Mouse (Mus musculus) adrenal gland, adult 18-20 months (tissue): ENCODE results near the gene Gm8050. TPM values are rescaled to one million over a fixed set of nuclear protein-coding genes. Genes with fewer than 3 reads are reported as not detected.
"Not testable (repeated sequence)": the region's sequence is repeated elsewhere in the genome, so short reads cannot be mapped to it uniquely, and the experiment has no call there.

Experiments used
- DNase-seq, 2 experiments: peaks; one replicate each; pipeline ENCODE4 v3.0.0; 2021 to 2022; ENCODE audit warnings: low spot score in 2 of 2
- long read RNA-seq, 2 experiments: library from polyadenylated mRNA; stranded (forward); transcript quantifications; one replicate each; pipeline ENCODE4 v2.0.0; 2021
- total RNA-seq, 2 experiments: library from RNA; stranded (reverse); gene quantifications; 1 replicate in 1 of 2; 2 replicates in 1 of 2; pipeline ENCODE4 v1.2.3; 2021

The Gm8050 gene
- not detected for total RNA-seq
- long read RNA-seq, experiment 1, result 0 reads
- long read RNA-seq, experiment 2, result 0 reads

GRCm38 (mm10) chr14:6720151-6720550 lies at the start of gene Gm8050:
Gene Gm8050 (minus strand): TSS chr14:6720251.
- not testable (repeated sequence) for DNase-seq

GRCm38 (mm10) chr14:6757231-6757536 lies 37.1 kb upstream of the Gm8050 start:
- DNase-seq, result not testable (repeated sequence)

DNA sequence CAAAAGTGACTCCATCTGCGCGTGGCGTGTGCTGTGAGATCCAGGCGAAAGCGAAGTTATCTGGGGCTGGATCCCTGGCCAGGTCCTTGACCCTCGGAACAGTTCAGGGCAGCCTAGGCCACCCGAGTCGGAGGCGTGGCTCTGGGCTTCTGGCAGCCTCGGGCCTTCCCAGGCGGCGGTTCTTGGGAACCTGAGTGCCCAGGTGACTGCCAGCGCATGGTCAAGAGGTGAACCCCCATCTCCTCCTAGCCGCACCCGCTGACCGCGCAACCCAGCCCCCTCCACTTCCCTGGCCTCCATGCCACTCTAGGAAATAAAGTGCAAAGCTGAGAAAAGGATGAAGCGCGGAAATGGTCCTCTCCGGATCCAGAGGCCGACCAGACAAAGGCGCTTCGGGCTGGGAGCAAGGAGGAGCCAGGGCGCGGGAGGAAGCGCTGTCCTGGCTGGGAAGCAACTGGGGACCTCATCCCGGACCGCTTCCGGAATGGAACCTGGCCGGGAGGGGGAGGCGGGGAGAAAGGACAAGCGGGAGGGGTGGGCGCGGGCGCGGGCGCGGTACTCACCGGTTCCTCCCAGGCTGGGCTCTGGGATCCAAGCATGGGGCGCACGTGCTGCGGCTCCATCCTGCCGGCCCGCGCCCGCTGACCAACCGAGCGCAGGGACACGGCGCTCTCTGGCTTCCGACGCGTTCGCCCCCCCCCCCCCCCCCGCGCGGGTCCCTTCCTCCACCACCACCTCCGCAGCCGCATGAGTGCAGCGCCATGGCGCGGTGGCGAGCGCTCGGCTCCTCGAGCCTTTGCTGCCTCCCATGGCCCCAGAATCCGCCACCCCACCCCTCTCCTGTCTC lies 36.6 kb upstream of the Gm8050 start:
- peak in 1 of 2 experiments; percentile 6 for DNase-seq

DNA sequence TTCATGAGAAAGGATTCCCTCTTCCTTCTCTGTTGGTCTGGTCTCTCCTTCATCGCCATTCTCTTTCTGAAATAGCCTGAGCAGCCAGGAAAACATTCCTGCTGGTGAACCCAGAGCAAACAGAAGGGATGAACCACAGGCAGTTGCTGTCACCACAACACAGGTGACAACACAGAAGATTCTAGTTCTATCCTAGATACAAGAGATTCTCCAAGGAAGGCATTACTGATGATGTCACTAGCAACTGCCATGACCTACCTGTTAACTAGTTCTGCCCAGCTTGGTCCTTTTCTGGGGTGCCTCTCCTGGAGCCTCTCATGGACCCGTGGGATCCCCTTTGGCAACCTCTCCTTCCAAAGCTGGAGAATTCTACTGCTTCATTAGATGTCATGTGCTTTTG lies 22.2 kb upstream of the Gm8050 start, which contains the start of gene Gm3636:
Gene Gm3636 (minus strand): TSS at position 101 of the 400 bp plus-strand sequence.
- DNase-seq, result not testable (repeated sequence)

DNA sequence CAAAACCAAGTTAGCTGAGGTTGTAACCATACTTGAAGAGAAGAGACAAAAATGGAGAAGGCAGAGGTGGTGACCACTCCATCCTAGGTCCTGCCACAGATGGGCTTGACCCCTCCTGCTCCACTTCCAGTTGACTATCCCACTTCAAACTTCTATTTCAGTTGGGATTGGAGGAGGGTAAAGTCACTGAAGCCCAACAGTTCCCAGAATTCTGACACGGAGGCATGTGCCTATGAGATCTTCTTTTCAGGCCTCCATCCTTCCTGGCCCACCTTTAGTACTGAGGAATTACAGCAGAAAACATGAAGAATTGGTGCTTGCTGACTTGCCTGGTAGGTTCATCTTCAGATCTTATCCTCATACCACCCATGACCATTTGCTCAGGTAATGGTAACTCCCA lies 36.0 kb downstream of the Gm8050 start, which contains the start of gene Gm10251:
Gene Gm10251 (minus strand): TSS at position 101 of the 400 bp plus-strand sequence.
- DNase-seq, result not testable (repeated sequence)

Other genes starting within 250 kb of the Gm8050 start
- gene Gm8356, start 183.0 kb downstream of the Gm8050 start, total RNA-seq, result not detected
- gene Gm3629, start 129.6 kb downstream of the Gm8050 start, total RNA-seq, result under 1 TPM in 1 of 2 experiments, not detected in 1; 0.35 TPM
- gene Gm3460, start 97.8 kb downstream of the Gm8050 start, total RNA-seq, result not detected
- not detected for gene Gm10251, start 36.1 kb downstream of the Gm8050 start, total RNA-seq
- gene Gm3636, start 22.1 kb upstream of the Gm8050 start, total RNA-seq, result not detected
- not detected for gene Gm8362, start 54.2 kb upstream of the Gm8050 start, total RNA-seq
- gene Gm3642, start 120.1 kb upstream of the Gm8050 start, total RNA-seq, result not detected
- not detected for gene Gm3667, start 169.7 kb upstream of the Gm8050 start, total RNA-seq